Mouse (Mus musculus) embryonic fibroblast, embryonic 13.5 days (primary cell): Measurements from ENCODE around the gene Kat2a. TPM values are rescaled to one million over a fixed set of nuclear protein-coding genes. Genes with fewer than 3 reads are reported as not detected.
"Not testable (repeated sequence)": the region's sequence is repeated elsewhere in the genome, so short reads cannot be mapped to it uniquely, and the experiment has no call there.

ENCODE experiments used
- H3K27ac ChIP-seq: 2 replicates; pipeline ENCODE4 v1.5.1; 2012; ENCODE audit warnings: low read length, control low read depth, inconsistent platforms; ENCODE audit not compliant: insufficient read depth
- H3K4me1 ChIP-seq: 2 replicates; pipeline ENCODE4 v1.6.1; 2011; ENCODE audit warnings: low read length; ENCODE audit not compliant: control insufficient read depth, insufficient read depth
- H3K4me3 ChIP-seq: 2 replicates; pipeline ENCODE4 v1.5.1; 2011; ENCODE audit warnings: mild to moderate bottlenecking, control low read depth, low read length; ENCODE audit not compliant: insufficient read depth
- CTCF ChIP-seq: IDR thresholded peaks from 2 replicates; pipeline ENCODE4 v1.5.1; 2011; ENCODE audit warnings: mild to moderate bottlenecking, control low read depth, low read length, moderate library complexity, borderline replicate concordance; ENCODE audit not compliant: insufficient read depth
- POLR2A ChIP-seq: IDR thresholded peaks from 2 replicates; pipeline ENCODE4 v1.6.1; 2011; ENCODE audit warnings: low read depth, mild to moderate bottlenecking, control low read depth, low read length, moderate library complexity
- polyA plus RNA-seq: library from polyadenylated mRNA; stranded (reverse); fragments of >200 nt; gene quantifications from 2 replicates; pipeline ENCODE4 v1.2.4, GENCODE M21; 2011; ENCODE audit warnings: low read depth; ENCODE audit not compliant: missing spikeins, insufficient read length

Gene Kat2a
- polyA plus RNA-seq, 1 experiment: 34.1 TPM

DNA sequence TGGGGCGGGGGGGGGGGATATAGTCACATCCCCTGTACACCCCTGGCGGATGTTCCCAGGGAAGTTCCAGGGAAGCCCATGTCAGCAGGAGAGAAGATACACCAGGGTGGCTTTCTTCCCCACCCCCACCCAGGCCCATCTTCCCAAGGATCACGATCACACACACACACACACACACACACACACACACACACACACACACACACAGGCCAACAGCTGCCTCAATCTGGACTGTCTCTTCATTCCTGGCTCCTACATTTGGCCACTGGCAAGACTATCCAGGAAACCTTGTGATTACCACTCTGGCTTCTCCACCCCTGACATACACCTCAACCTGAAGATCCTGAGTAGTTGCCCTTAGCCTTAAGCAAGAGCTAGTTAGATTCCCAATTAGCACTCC lies 26.9 kb downstream of the Kat2a start:
- TF ChIP-seq POLR2A (no peak), CTCF (no peak)
- Histone ChIP-seq H3K4me1 (no peaks in the 10 kb centered on the region), H3K4me3 (no peak overlapping the region), H3K27ac (no peak overlapping the region)

DNA sequence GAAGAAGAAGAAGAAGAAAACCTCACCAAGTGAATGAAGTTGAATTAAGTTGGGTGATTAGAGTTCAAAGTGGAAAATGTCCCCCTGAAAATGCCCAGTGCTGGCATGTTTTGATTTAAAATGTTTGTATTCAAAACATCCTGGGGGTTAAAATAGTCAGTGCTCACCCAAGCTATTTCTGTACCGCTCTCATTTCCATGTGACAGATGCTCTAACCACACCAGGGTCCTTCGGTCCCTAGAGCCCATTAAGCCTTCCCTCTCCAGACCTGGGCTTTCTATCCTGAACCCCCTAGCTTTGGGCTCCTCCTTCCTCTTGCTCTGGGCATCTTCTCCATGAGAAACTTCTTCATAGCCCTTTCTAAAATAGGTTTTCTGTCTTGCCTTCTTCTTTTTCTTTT lies 28.2 kb downstream of the Kat2a start:
- no peaks in the 10 kb centered on the region for H3K4me1 ChIP-seq
- no peak overlapping the region for H3K4me3 ChIP-seq
- TF ChIP-seq POLR2A: no peak
- no peak for TF ChIP-seq CTCF
- H3K27ac ChIP-seq: no peak overlapping the region

DNA sequence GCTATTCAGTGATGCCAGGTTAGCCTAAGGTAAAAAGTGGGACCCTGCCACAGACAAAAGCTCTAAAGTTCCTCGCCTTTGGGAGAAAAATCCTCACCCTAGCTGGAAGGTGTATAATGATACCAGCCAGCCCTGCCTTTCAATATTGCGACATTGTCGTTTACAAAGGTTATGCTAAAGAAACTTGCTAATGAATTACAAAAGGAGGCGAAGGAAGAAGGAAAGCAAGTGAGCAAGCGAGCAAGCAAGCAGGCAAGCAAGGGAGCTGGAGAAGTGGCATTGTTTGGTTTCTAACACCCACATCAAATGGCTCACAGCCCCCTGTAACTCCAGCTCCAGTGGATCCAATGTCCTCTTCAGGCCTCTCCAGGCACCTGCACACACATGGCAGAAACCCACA lies 29.7 kb downstream of the Kat2a start:
- Histone ChIP-seq H3K27ac (no peak overlapping the region), H3K4me1 (no peaks in the 10 kb centered on the region), H3K4me3 (no peak overlapping the region)
- TF ChIP-seq CTCF (no peak), POLR2A (no peak)

DNA sequence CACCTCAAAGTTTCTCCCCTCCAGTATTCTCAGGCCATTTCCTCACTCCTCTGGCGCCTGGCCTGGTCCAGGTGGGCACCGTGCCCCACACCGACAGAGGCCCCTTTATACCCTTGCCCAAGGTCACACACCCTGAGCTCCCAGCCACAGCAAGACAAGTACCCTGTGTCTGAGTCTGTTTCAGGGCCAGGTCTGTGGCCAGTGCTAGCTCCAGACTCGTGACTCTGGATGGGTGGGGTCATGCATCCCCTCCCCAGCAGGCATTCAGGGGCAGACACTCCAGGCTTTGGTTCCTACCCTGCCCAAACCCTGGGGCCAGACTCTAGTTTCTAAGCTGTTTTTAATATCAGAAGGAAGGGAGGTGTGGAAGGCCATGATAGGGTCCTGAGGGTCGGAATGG lies 30.4 kb downstream of the Kat2a start:
- no peaks in the 10 kb centered on the region for H3K4me1 ChIP-seq
- no peak overlapping the region for H3K27ac ChIP-seq
- TF ChIP-seq CTCF: no peak
- no peak for TF ChIP-seq POLR2A
- no peak overlapping the region for H3K4me3 ChIP-seq

GRCm38 (mm10) chr11:100677810-100678209 lies 34.5 kb downstream of the Kat2a start:
- Histone ChIP-seq H3K4me3 (no peak overlapping the region), H3K27ac (no peak overlapping the region), H3K4me1 (no peaks in the 10 kb centered on the region)
- TF ChIP-seq CTCF (no peak), POLR2A (no peak)

DNA sequence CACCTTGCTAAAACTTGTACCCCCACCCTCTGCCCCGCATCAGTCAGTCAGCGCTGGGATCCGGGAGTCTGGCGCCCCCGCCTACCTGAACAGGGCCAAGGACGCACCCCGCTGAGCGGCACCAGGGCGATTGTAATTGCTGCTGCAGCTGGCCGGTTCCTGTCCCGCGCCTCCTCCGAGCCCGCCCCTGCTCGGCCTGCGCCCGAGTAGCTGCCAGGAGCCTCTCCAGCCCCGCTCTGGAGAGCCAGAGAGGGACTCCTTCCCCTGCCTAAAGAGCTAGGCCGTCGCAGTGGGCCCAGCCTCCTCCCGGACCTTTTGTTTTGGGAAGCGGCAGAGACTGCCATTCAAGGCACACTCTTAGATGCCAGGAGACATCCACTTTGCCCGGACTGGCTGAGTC lies 39.1 kb downstream of the Kat2a start:
- Histone ChIP-seq H3K27ac (no peak overlapping the region), H3K4me3 (no peak overlapping the region), H3K4me1 (no peaks in the 10 kb centered on the region)
- TF ChIP-seq POLR2A (no peak), CTCF (no peak)

GRCm38 (mm10) chr11:100671956-100672355 lies 40.3 kb downstream of the Kat2a start:
- TF ChIP-seq POLR2A: no peak

GRCm38 (mm10) chr11:100671049-100671448 lies 41.2 kb downstream of the Kat2a start:
- no peak for TF ChIP-seq CTCF
- TF ChIP-seq POLR2A: no peak
- no peaks in the 10 kb centered on the region for H3K4me1 ChIP-seq
- no peak overlapping the region for H3K27ac ChIP-seq
- H3K4me3 ChIP-seq: no peak overlapping the region

More at GRCm38 (mm10) chr11:100671956-100672355, 40.3 kb downstream of the Kat2a start:
- Histone ChIP-seq H3K4me1 (no peaks in the 10 kb centered on the region), H3K4me3 (no peak overlapping the region), H3K27ac (no peak overlapping the region)

DNA sequence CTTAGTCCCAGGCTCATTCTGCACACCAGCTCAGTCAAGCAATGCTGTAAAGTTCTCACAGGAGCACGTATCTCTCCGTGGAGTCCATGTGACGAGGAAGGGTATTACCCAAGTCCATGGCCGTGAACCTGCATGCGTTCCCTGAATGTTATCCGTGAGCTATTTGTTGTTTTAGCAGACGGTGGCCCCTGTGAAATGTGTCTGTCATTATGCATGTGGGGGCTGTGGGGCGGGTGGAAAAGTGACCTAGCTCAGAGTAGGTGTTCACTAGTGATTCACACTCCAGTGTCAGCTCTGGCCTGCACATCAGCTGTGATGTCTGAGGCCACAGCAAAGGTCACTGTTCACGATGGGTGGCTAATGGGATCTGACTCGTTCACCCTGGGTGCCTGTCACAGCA lies 52.5 kb downstream of the Kat2a start:
- H3K4me1 ChIP-seq: no peaks in the 10 kb centered on the region
- TF ChIP-seq POLR2A: no peak
- no peak for TF ChIP-seq CTCF
- no peak overlapping the region for H3K4me3 ChIP-seq
- no peak overlapping the region for H3K27ac ChIP-seq

- H3K4me1 ChIP-seq: no peaks in the 10 kb centered on the region
- H3K4me3 ChIP-seq: no peak overlapping the region
- H3K27ac ChIP-seq: no peak overlapping the region
- no peak for TF ChIP-seq POLR2A
- TF ChIP-seq CTCF: no peak
Measured at GRCm38 (mm10) chr11:100656458-100656857, 55.8 kb downstream of the Kat2a start.

GRCm38 (mm10) chr11:100655589-100655988 lies 56.7 kb downstream of the Kat2a start:
- not testable (repeated sequence) for H3K27ac ChIP-seq, H3K4me3 ChIP-seq, H3K4me1 ChIP-seq

Other genes starting within 250 kb of the Kat2a start
- gene Klhl11, start 239.7 kb downstream of the Kat2a start, polyA plus RNA-seq: 20.9 and 21.4 TPM in 2 replicates
- 111 and 143 TPM in 2 replicates for gene Acly, start 184.5 kb downstream of the Kat2a start, polyA plus RNA-seq
- gene Ttc25, start 166.9 kb downstream of the Kat2a start, polyA plus RNA-seq: 0.20 TPM in 1 of 2 replicates, not detected in the other
- gene Cnp, start 137.6 kb downstream of the Kat2a start, polyA plus RNA-seq: 10.1 and 10.6 TPM in 2 replicates
- 29.2 and 29.9 TPM in 2 replicates for gene Nkiras2, start 93.2 kb downstream of the Kat2a start, polyA plus RNA-seq
- gene Dnajc7, start 92.3 kb downstream of the Kat2a start, polyA plus RNA-seq: 214 and 225 TPM in 2 replicates
- gene Zfp385c, start 20.0 kb downstream of the Kat2a start, polyA plus RNA-seq: 1.1 TPM in 1 of 2 replicates, not detected in the other
- gene Dhx58, start 8.2 kb downstream of the Kat2a start, polyA plus RNA-seq: 3.5 and 7.8 TPM in 2 replicates
- gene Hspb9, start 1.4 kb upstream of the Kat2a start, polyA plus RNA-seq: not detected in 2 replicates
- gene Rab5c, start 25.8 kb upstream of the Kat2a start, polyA plus RNA-seq: 163 and 168 TPM in 2 replicates
- gene Kcnh4, start 47.5 kb upstream of the Kat2a start, polyA plus RNA-seq: not detected in 2 replicates
- gene Hcrt, start 50.5 kb upstream of the Kat2a start, polyA plus RNA-seq: not detected in 2 replicates
- 8.6 and 12.8 TPM in 2 replicates for gene Ghdc, start 58.5 kb upstream of the Kat2a start, polyA plus RNA-seq
- gene Stat5b, start 138.3 kb upstream of the Kat2a start, polyA plus RNA-seq: 13.3 and 13.7 TPM in 2 replicates
- 11.5 and 12.4 TPM in 2 replicates for gene Stat5a, start 146.9 kb upstream of the Kat2a start, polyA plus RNA-seq
- gene Stat3, start 227.1 kb upstream of the Kat2a start, polyA plus RNA-seq: 122 and 158 TPM in 2 replicates